Mouse (Mus musculus) liver, embryonic 14.5 days (tissue): ENCODE measurements around the gene Klc3.

Experiments used
- CTCF ChIP-seq: IDR thresholded peaks from 2 replicates; pipeline ENCODE4 v1.5.1; 2016; ENCODE audit warnings: antibody characterized with exemption, low read depth, control low read depth
- EP300 ChIP-seq: IDR thresholded peaks from 2 replicates; pipeline ENCODE4 v1.6.1; 2016; ENCODE audit warnings: antibody characterized with exemption, low read depth

DNA sequence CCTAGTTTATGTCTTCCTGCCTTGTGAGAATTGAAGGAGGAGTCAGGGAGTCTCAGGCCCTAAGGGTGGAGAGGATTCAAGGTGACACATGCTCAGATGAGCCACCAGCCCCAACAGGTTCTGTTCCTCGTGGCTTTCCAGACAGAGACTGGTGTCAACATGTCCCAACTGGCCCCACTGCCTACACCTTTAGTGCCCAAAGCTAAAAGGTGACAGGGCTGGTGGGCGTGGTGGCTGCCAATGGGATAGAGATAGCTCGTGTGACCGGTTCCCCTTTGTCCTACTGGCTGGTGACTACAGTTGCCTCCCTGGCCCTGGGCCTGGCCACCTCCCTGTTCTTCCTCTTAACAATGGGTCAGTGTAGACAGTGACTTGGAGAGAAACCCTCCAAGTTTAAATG is 38.5 kb downstream of the Klc3 start:
- TF ChIP-seq CTCF (no peak), EP300 (no peak)
